Mouse (Mus musculus) forebrain, embryonic 12.5 days (tissue): ENCODE results near the gene Mars. TPM values are rescaled to one million over a fixed set of nuclear protein-coding genes. Genes with fewer than 3 reads are reported as not detected.

ENCODE experiments used
- ATAC-seq: fragments of 200-750 bp; cut with Nextera tagmentation; 2 replicates; pipeline ENCODE4 v1.8.0; 2017; ENCODE audit warnings: moderate TSS enrichment; ENCODE audit not compliant: low FRiP score
- H3K27ac ChIP-seq: fragments of 300-500 bp; sonication (generic); 2 replicates; pipeline ENCODE4 v1.5.1; 2016; ENCODE audit warnings: mild to moderate bottlenecking
- H3K27me3 ChIP-seq: fragments of 300-500 bp; sonication (generic); 2 replicates; pipeline ENCODE4 v1.6.1; 2016; ENCODE audit warnings: mild to moderate bottlenecking
- H3K36me3 ChIP-seq: fragments of 300-500 bp; sonication (generic); replicated peaks from 2 replicates; pipeline ENCODE4 v1.6.1; 2016; ENCODE audit warnings: mild to moderate bottlenecking
- H3K4me1 ChIP-seq: fragments of 300-500 bp; sonication (generic); 2 replicates; pipeline ENCODE4 v1.6.1; 2016
- H3K4me2 ChIP-seq: fragments of 300-500 bp; sonication (generic); 2 replicates; pipeline ENCODE4 v1.6.1; 2016; ENCODE audit warnings: mild to moderate bottlenecking, moderate library complexity
- H3K4me3 ChIP-seq: fragments of 300-500 bp; sonication (generic); replicated peaks from 2 replicates; pipeline ENCODE4 v1.5.1; 2016; ENCODE audit warnings: mild to moderate bottlenecking
- H3K9ac ChIP-seq: fragments of 300-500 bp; sonication (generic); 2 replicates; pipeline ENCODE4 v1.6.1; 2016; ENCODE audit warnings: mild to moderate bottlenecking
- H3K9me3 ChIP-seq: fragments of 300-500 bp; sonication (generic); 2 replicates; pipeline ENCODE4 v1.6.1; 2016
- WGBS: fragments of 180-500 bp; shearing (Covaris S2); methylation state at CpG from one replicate; pipeline ENCODE4 v1.1.7; 2016; 5-methylcytosine and 5-hydroxymethylcytosine counted together
- polyA plus RNA-seq: library from polyadenylated mRNA; unstranded; fragments of >200 nt; fragmentation: Nextera tagmentation; extraction: Ambion mirVana; gene quantifications from 2 replicates; pipeline ENCODE4 v1.2.1, GENCODE M21; 2016

The Mars gene
- polyA plus RNA-seq = 177 and 183 TPM in 2 replicates

DNA sequence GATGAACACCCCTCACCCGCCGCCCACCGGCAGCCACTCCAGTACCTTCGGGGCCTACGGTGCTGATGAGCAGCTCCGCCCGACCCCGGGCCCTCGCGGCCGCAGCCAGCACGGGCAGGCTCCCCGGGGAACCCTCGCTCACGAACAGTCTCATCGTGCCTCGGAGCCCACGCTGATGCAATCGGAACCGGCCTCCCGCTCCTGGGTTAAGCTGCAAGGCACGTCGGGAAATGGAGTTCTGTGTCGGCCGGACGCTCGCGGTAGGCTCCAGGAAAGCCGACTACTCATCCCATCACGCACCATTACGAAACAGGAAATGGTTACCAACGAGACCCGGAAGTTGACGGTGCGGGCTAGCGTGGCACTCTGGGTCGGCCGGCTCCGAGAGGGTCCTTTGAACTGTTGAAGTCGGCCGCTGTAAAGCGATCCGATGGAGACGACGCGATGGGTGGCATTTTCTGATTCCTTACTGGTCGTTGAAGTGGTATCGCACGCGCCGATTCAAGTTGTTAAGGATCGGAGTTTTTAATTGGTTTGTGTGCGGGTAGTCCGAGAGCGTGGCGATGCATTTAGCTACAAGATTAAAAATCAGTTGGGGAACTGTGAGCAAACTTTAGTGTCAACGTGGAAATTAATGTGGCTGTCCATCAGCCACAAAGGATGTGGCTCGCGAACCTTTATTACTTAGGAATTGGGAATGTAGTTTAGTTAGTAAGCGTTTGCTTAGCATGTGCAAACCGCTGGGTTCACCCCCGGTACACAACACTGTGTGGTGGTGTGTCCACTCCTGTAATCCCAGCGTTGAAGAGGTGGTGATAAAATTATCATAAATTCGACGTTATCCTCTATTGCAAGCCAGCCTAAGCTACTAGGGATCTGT lies at the start of gene Mars:
Gene Mars (minus strand): TSS at position 311 of the 880 bp plus-strand sequence.
- Histone ChIP-seq H3K9me3 (no peaks in the 10 kb centered on the region), H3K9ac (peak within 1 kb of the TSS; percentile 86)
- under 1% methylated on average over 65 of the region's 65 CpGs for WGBS

DNA sequence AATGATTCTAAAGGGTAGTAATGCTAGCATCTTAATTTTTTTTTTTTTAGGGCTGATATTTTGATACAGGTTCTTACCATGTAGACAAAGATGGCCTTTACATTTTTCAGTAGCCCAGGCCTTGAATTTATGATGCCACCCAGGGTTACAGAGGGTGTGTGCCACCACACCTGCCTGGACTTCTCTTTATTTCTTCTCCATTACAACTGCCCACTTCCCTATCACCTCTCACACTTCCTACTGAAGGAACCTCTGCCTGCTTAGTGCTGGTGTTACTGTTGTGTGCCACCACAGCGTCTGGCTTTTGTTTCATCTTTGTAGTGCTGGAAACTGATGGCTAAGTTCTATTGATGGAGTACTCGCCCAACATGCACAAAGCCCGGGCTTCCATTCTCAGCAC lies 49.1 kb upstream of the Mars start:
- no peaks in the 10 kb centered on the region for H3K9me3 ChIP-seq
- no peak for ATAC-seq

More for the DNA sequence above, at the start of gene Mars:
- H3K4me2 ChIP-seq = peak within 1 kb of the TSS; percentile 71
- H3K4me1 ChIP-seq = peaks cover 12% of the 10 kb centered on the region
- peak; percentile 96 for ATAC-seq
- peak within 1 kb of the TSS; percentile 79 for H3K4me3 ChIP-seq
- peak within 1 kb of the TSS; percentile 75 for H3K27ac ChIP-seq
- H3K36me3 ChIP-seq = peaks cover 30% of the 10 kb centered on the region
- no peaks in the 10 kb centered on the region for H3K27me3 ChIP-seq

DNA sequence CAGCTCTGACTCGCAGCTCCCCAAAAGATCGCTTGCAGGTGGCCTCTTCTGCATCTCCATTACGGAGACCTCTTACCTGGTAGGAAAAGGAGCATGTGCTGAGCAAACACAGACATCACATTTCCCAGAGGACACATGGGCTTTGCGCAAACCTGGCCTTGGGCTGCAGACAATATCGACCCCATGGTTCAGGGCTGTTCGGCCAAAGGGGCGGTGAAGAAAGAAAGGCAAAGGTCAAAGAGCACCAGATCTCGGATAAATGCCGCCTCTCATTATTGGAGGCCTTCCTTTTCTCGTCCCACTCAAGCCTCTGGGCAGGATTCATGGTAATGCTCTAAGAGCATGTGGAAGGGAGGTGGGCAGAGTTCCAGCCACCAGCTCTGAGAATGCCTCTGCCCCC lies 43.8 kb upstream of the Mars start:
- no peak for ATAC-seq
- Histone ChIP-seq H3K9me3 (no peaks in the 10 kb centered on the region), H3K4me3 (no peak overlapping the region), H3K27me3 (peaks cover 21% of the 10 kb centered on the region), H3K4me2 (no peak overlapping the region), H3K36me3 (no peaks in the 10 kb centered on the region), H3K27ac (no peak overlapping the region), H3K4me1 (peaks cover 5% of the 10 kb centered on the region), H3K9ac (no peak overlapping the region)
- 61% methylated on average over 10 of the region's 10 CpGs for WGBS

More for the DNA sequence above, 49.1 kb upstream of the Mars start:
- no peaks in the 10 kb centered on the region for H3K4me1 ChIP-seq
- WGBS = 84% methylated on average over 3 of the region's 3 CpGs
- H3K27me3 ChIP-seq = no peaks in the 10 kb centered on the region
- H3K4me2 ChIP-seq = no peak overlapping the region
- no peak overlapping the region for H3K9ac ChIP-seq
- no peak overlapping the region for H3K4me3 ChIP-seq
- no peak overlapping the region for H3K27ac ChIP-seq
- no peaks in the 10 kb centered on the region for H3K36me3 ChIP-seq

DNA sequence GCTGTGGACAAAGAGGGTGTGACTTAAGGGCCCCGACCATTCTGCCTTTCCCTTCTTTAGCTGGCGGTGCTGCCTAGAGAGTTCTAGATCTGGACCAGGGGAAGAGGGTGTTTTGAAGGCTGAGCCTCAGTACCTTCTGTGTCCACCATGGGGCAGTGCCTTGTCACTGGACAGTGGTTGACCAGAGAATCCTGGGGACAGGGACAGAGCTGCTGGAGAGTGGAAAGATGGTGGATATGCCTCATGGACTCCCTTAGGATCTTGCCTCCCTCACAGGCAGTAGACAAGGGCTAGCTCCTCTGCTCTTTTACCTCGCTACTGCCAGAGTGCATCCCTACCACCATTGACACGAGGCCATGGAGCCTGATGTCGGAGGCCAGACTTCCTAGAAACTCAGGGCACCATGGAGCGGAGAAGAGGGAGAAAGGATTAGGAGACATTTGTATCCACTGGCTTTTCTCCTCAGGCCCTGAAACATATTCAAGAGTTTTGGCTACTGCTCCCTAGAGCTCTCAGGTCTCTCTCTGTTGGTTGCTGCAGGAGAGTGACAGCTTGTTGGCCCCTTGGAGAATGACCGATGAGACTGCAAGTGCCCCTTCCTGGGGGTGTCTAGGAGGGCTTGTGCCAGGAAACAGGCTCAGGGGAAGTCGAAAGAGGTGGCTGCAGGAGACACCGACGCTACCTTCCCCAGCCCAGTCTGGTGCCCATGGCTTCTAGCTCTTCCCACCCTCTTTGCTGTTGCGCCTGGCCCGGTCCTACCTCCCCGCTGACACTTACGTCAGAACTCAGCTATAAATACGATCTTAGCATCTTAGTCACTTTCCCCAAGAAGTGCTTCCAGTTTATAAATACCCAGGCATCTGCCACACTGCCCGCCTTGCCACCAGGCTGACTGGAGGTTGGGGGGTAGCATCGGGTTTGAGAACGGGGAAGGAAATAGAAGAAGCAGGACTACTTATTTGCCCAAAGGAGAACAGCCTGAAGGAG lies 42.6 kb upstream of the Mars start, which contains the start of gene Inhbe:
Gene Inhbe (minus strand): TSS at position 503 of the 987 bp plus-strand sequence.
- Histone ChIP-seq H3K4me2 (no peak within 1 kb of the TSS), H3K4me3 (no peak within 1 kb of the TSS), H3K9me3 (no peaks in the 10 kb centered on the region), H3K27ac (no peak within 1 kb of the TSS), H3K4me1 (peaks cover 8% of the 10 kb centered on the region), H3K36me3 (no peaks in the 10 kb centered on the region), H3K27me3 (peaks cover 30% of the 10 kb centered on the region), H3K9ac (no peak within 1 kb of the TSS)
- no peak for ATAC-seq
- 87% methylated on average over 18 of the region's 18 CpGs for WGBS

DNA sequence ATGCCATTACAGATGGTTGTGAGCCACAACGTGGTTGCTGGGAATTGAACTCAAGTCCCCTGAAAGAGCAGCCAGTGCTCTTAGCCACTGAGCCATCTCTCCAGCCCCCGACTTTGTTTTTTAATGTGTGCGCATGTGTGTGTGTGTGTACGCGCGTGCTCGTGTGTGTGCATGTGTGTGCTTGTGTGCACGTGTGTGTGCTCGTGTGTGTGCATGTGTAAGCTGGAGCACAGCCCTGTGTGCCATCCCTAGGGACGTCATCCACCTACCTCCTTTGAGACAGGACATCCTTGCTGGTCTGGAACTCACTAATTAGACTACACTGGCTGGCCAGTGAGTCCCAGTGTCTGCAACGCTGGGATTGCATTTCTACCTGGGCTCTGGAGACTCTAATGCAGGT lies 41.2 kb upstream of the Mars start:
- ATAC-seq = no peak
- Histone ChIP-seq H3K27me3 (peaks cover 30% of the 10 kb centered on the region), H3K9me3 (no peaks in the 10 kb centered on the region), H3K4me1 (peaks cover 8% of the 10 kb centered on the region), H3K4me2 (no peak overlapping the region), H3K9ac (no peak overlapping the region), H3K27ac (no peak overlapping the region), H3K36me3 (no peaks in the 10 kb centered on the region), H3K4me3 (no peak overlapping the region)
- 95% methylated on average over 11 of the region's 11 CpGs for WGBS

DNA sequence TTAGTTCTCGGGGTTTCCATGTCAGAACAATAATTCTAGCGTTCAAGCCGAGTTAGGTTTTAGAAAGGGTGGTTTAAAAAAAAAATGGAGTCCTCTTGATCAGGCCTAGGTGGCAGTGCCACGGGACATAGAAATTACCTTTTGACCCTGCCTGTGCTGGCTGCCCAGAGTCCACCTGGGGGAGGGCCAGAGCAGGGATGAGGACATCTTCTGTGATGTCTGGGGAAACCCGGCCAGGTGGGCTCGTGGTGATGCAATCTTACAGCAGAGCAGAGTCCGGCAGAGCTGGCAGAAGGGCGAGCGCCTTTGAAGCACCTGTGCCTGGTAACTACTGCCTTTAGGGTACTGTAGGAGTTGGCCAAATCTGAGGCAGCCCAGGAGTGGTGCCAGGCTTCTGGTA lies 40.6 kb upstream of the Mars start:
- peaks cover 30% of the 10 kb centered on the region for H3K27me3 ChIP-seq
- 86% methylated on average over 9 of the region's 9 CpGs for WGBS
- H3K4me2 ChIP-seq = no peak overlapping the region
- H3K36me3 ChIP-seq = no peaks in the 10 kb centered on the region
- no peak overlapping the region for H3K27ac ChIP-seq
- ATAC-seq = no peak
- no peaks in the 10 kb centered on the region for H3K9me3 ChIP-seq
- no peak overlapping the region for H3K4me3 ChIP-seq
- H3K4me1 ChIP-seq = peaks cover 8% of the 10 kb centered on the region
- H3K9ac ChIP-seq = no peak overlapping the region

DNA sequence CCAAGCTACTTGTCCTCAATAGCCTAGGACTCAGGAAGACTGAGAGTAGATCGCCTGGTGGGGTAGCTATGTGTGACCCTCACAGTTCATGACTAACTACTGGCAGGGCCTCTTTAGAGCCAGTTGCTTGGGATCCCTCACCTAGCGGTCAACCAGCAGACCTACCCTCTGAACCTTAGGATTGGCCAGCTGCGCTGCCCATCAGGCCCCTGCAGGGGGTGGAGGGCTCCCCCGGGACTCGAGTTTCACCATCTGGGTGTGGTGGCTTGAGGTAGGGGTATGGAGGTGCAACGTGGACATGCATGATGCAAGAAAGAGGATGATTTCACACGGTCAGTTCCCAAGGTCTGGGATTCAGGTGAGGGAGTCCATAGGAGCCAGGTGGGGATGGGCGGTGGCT lies 40.1 kb upstream of the Mars start:
- no peak overlapping the region for H3K4me2 ChIP-seq
- ATAC-seq = no peak
- H3K4me3 ChIP-seq = no peak overlapping the region
- no peaks in the 10 kb centered on the region for H3K9me3 ChIP-seq
- no peaks in the 10 kb centered on the region for H3K36me3 ChIP-seq
- peaks cover 8% of the 10 kb centered on the region for H3K4me1 ChIP-seq
- WGBS = 75% methylated on average over 8 of the region's 8 CpGs
- no peak overlapping the region for H3K27ac ChIP-seq
- H3K9ac ChIP-seq = no peak overlapping the region
- peaks cover 30% of the 10 kb centered on the region for H3K27me3 ChIP-seq

DNA sequence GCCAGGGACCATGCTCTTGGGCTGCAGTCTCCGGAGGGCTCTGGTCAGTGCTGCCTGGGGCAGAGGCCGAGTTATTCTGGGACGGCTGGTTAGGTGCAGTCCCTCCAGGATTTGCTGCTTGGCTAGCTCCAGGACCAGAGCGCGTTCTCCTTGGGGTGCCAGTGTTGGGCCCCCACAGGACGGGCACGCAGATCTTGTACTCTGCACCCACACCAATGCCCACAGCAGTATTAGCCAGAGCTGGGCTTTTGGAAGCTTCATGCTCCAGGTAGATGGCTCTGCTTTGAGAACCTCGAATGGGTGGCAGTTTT lies 39.7 kb upstream of the Mars start:
- H3K4me2 ChIP-seq = peak overlapping the region; percentile 50; the same call in 1 of the 2 replicates
- no peak for ATAC-seq
- no peaks in the 10 kb centered on the region for H3K9me3 ChIP-seq
- H3K4me3 ChIP-seq = no peak overlapping the region
- H3K4me1 ChIP-seq = peaks cover 8% of the 10 kb centered on the region
- H3K27ac ChIP-seq = no peak overlapping the region
- H3K27me3 ChIP-seq = peaks cover 30% of the 10 kb centered on the region
- 89% methylated on average over 8 of the region's 8 CpGs for WGBS
- H3K36me3 ChIP-seq = no peaks in the 10 kb centered on the region
- no peak overlapping the region for H3K9ac ChIP-seq

DNA sequence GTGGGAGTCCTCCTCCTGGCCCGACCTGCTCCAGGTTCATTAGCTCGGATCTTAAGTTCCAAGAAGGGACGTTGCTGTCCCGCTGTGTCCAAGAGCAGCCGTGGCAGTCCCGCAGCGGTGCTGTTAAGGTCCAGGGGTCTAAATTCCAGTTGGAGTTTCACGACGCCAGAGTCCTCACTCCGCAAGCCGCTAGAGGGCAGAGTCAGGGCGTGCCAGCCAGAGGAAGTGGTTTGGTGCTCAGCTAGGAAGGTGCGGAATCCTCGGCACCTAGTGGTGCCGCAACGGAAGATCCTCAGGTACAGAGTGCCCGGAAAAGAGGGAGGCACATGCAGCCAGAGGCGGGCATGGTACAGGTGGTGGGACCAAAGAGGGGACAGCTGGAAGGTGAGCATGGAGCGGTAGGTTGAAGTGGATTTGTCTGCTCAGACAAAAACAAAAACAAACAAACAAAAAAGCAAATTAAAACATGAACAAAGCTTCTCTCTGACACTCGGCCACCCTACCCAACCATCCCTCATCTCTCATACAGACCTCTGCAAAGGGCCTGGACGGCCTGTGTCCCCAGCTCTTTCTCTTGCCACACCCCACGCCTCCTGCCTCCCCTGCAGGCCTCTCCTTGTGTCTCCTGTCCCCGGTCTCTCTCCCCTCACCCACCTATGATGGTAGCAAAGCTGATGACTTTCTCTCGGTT lies 39.2 kb upstream of the Mars start:
- H3K9me3 ChIP-seq = no peaks in the 10 kb centered on the region
- H3K4me2 ChIP-seq = peak overlapping the region; percentile 50
- peaks cover 30% of the 10 kb centered on the region for H3K27me3 ChIP-seq
- 11% methylated on average over 24 of the region's 24 CpGs for WGBS
- no peaks in the 10 kb centered on the region for H3K36me3 ChIP-seq
- ATAC-seq = peak; percentile 77
- no peak overlapping the region for H3K27ac ChIP-seq
- peak overlapping the region; percentile 23; the same call in 1 of the 2 replicates for H3K4me3 ChIP-seq
- peaks cover 8% of the 10 kb centered on the region for H3K4me1 ChIP-seq
- H3K9ac ChIP-seq = no peak overlapping the region

DNA sequence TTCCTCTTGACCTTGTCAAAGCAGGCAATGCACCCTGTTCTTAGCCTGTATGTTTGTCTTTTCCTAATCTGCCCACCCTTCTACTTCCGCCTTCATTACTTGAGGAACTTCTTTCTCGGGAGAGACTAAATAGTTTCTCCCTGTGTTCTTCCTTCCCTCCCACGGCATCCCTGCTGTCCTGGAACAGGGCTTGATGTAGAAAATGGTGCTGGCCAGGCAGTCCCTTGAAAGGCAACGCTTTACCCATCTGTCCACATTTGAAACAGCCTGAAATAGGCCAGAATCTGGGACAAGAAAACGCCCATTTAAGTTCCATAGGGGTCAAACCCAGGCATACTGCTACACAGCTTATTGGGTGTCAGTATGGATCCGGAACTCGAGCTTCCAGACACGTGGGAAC lies 38.2 kb upstream of the Mars start:
- Histone ChIP-seq H3K4me1 (peaks cover 8% of the 10 kb centered on the region), H3K4me2 (no peak overlapping the region), H3K36me3 (no peaks in the 10 kb centered on the region), H3K4me3 (no peak overlapping the region), H3K27ac (no peak overlapping the region), H3K9me3 (no peaks in the 10 kb centered on the region), H3K9ac (no peak overlapping the region), H3K27me3 (peaks cover 30% of the 10 kb centered on the region)
- no peak for ATAC-seq
- 83% methylated on average over 8 of the region's 8 CpGs for WGBS

DNA sequence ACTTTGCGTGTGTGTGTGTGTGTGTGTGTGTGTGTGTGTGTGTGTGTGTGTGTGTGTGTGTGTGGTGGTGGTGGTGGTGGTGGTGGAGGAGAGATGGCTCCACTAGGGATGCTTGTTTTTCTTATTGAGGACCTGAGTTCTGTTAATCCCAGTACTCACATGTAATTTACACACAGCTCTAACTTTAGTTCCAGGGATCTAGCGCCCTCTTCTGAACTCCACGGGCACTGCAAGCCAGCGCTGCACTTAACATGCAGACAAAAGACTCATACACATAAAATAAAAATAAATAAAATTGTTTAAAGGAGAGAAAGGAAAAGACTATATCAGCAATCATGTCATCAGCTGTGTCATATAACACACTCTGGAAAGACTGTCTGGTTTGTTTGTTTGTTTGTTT lies 37.4 kb upstream of the Mars start:
- Histone ChIP-seq H3K4me2 (no peak overlapping the region), H3K4me1 (peaks cover 8% of the 10 kb centered on the region), H3K9me3 (no peaks in the 10 kb centered on the region), H3K36me3 (no peaks in the 10 kb centered on the region), H3K4me3 (no peak overlapping the region), H3K27me3 (peaks cover 23% of the 10 kb centered on the region), H3K9ac (no peak overlapping the region), H3K27ac (no peak overlapping the region)
- no peak for ATAC-seq
- 66% methylated on average over 3 of the region's 4 CpGs for WGBS

DNA sequence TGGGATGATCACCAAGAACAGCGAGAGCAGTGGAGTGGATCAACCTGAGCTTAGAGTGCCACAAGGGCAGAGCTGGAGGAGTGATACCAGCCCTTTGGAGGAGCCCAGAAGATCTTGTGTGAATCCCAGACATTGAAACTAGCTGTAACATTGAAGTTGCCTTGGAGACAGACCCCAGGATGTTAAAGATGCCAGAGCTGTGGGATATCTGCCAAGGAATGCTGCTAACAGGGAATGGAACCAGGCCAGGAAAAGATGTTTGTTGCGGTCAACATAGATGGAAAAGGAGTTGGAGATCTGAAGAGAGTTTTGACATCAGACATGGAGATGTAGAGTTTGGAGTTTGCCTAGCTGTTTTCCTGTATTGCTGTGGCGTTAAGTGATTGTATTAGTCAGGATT lies 34.6 kb upstream of the Mars start:
- Histone ChIP-seq H3K9me3 (no peaks in the 10 kb centered on the region), H3K36me3 (no peaks in the 10 kb centered on the region), H3K4me2 (no peak overlapping the region), H3K27me3 (peaks cover 26% of the 10 kb centered on the region), H3K4me3 (no peak overlapping the region), H3K9ac (no peak overlapping the region), H3K4me1 (peaks cover 22% of the 10 kb centered on the region), H3K27ac (no peak overlapping the region)
- ATAC-seq = no peak
- WGBS = 86% methylated on average over 3 of the region's 3 CpGs
